Mouse (Mus musculus) heart, embryonic 16.5 days (tissue): ENCODE data around the gene Cyp4f40. TPM values are rescaled to one million over a fixed set of nuclear protein-coding genes. Genes with fewer than 3 reads are reported as not detected.
"Not testable (repeated sequence)": the region's sequence is repeated elsewhere in the genome, so short reads cannot be mapped to it uniquely, and the experiment has no call there.

ENCODE experiments used
- ATAC-seq: fragments of 200-750 bp; cut with Nextera tagmentation; replicated peaks from 2 replicates; pipeline ENCODE4 v1.8.0; 2017; ENCODE audit warnings: moderate number of reproducible peaks; ENCODE audit not compliant: insufficient read depth, low FRiP score; ENCODE audit errors: extremely low read depth
- H3K27ac ChIP-seq: fragments of 300-500 bp; sonication (generic); 2 replicates; pipeline ENCODE4 v1.5.1; 2014; ENCODE audit warnings: mild to moderate bottlenecking, low read length, control low read depth, moderate library complexity
- H3K27me3 ChIP-seq: fragments of 300-500 bp; sonication (generic); 2 replicates; pipeline ENCODE4 v1.6.1; 2014; ENCODE audit warnings: low read length, mixed read lengths; ENCODE audit not compliant: control insufficient read depth, insufficient read depth
- H3K36me3 ChIP-seq: fragments of 300-500 bp; sonication (generic); 2 replicates; pipeline ENCODE4 v1.6.1; 2014; ENCODE audit not compliant: control insufficient read depth, insufficient read depth
- H3K4me1 ChIP-seq: fragments of 300-500 bp; sonication (generic); 2 replicates; pipeline ENCODE4 v1.6.1; 2014; ENCODE audit warnings: low read length, mixed read lengths; ENCODE audit not compliant: control insufficient read depth, insufficient read depth
- H3K4me2 ChIP-seq: fragments of 300-500 bp; sonication (generic); 2 replicates; pipeline ENCODE4 v1.6.1; 2014; ENCODE audit warnings: low read depth, mild to moderate bottlenecking, control low read depth, low read length
- H3K4me3 ChIP-seq: fragments of 300-500 bp; sonication (generic); 2 replicates; pipeline ENCODE4 v1.5.1; 2014; ENCODE audit warnings: mild to moderate bottlenecking, control low read depth, low read length
- H3K9ac ChIP-seq: fragments of 300-500 bp; sonication (generic); 2 replicates; pipeline ENCODE4 v1.6.1; 2014; ENCODE audit warnings: low read length, control low read depth
- H3K9me3 ChIP-seq: fragments of 300-500 bp; sonication (generic); replicated peaks from 2 replicates; pipeline ENCODE4 v1.6.1; 2016; ENCODE audit warnings: low read length; ENCODE audit not compliant: control insufficient read depth
- WGBS: fragments of 180-500 bp; shearing (Covaris S2); extraction: QIAGEN DNeasy Blood & Tissue Kit; methylation state at CpG from one replicate; pipeline ENCODE4 v1.1.7; 2014; 5-methylcytosine and 5-hydroxymethylcytosine counted together
- polyA plus RNA-seq: library from polyadenylated mRNA; unstranded; fragments of >200 nt; fragmentation: Nextera tagmentation; extraction: Ambion mirVana; gene quantifications from 2 replicates; pipeline ENCODE4 v1.2.1, GENCODE M21; 2015

Gene Cyp4f40
- polyA plus RNA-seq, 1 experiment from 2014 or later = not detected

DNA sequence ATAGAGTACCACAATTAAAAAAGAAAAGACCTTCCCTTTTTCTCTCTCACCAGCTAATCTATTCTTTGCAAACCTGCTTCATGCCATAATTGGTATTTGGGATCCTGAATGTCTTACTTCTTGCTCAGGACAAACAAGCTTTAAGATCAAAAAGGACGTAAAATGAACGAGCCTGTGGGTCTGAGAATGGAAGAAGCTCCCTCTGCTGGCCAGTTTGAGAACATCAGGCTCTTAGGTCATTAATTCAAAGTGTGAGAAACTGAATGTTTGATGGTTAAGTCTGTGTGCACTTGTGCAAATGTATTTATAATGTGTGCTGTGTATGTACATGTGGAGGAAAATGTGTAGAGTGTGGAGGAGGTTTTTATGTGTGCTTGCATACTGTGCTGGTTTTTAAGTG lies 21.7 kb downstream of the Cyp4f40 start:
- no peak for ATAC-seq
- no peak overlapping the region for H3K9ac ChIP-seq
- H3K9me3 ChIP-seq = no peaks in the 10 kb centered on the region
- H3K4me1 ChIP-seq = no peaks in the 10 kb centered on the region
- no peaks in the 10 kb centered on the region for H3K36me3 ChIP-seq
- no peak overlapping the region for H3K4me3 ChIP-seq
- H3K4me2 ChIP-seq = no peak overlapping the region
- no peaks in the 10 kb centered on the region for H3K27me3 ChIP-seq
- no peak overlapping the region for H3K27ac ChIP-seq
- WGBS = 22% methylated on average over 2 of the region's 2 CpGs

DNA sequence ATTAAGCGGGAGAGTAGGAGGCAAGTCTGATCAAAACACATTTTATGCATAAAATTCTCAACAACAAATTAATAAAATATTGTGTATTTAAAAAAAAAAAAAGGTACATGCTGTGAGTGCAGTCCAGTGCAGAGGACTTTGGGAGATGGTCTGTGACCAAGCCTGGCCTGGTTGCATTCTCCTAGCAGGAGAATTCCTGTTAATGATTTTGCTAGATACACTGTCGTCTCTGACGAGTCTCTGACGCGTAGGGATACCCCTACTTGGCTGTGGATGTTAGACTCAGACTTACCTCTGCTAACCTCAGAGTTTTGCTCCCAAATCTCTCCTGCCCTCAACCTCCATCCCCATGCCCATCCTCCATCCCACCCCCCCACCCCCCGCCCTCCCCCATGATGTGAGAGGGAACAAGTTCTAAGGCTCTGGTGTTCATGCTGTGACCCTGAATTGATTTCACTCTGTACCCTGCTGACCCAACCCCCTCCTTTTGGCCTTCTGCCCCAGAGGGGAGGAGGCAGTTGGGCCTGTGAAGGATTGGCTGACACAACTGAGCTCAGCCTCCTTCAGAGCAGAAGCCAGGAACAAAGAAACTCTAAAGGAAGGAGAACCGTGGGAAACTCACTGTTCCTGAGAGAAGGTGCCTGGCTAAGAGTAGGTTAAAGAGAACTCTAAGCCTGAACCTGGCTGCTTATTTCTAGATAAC lies 26.5 kb downstream of the Cyp4f40 start, which contains the start of gene Cyp4f15:
Gene Cyp4f15, plus strand, starts transcription at position 580 of the 703 bp plus-strand sequence.
- no peaks in the 10 kb centered on the region for H3K27me3 ChIP-seq
- H3K4me2 ChIP-seq = no peak within 1 kb of the TSS
- H3K9ac ChIP-seq = no peak within 1 kb of the TSS
- WGBS = 26% methylated on average over 7 of the region's 7 CpGs
- no peaks in the 10 kb centered on the region for H3K36me3 ChIP-seq
- H3K4me3 ChIP-seq = no peak within 1 kb of the TSS
- H3K4me1 ChIP-seq = no peaks in the 10 kb centered on the region
- H3K9me3 ChIP-seq = no peaks in the 10 kb centered on the region
- no peak within 1 kb of the TSS for H3K27ac ChIP-seq
- ATAC-seq = no peak

DNA sequence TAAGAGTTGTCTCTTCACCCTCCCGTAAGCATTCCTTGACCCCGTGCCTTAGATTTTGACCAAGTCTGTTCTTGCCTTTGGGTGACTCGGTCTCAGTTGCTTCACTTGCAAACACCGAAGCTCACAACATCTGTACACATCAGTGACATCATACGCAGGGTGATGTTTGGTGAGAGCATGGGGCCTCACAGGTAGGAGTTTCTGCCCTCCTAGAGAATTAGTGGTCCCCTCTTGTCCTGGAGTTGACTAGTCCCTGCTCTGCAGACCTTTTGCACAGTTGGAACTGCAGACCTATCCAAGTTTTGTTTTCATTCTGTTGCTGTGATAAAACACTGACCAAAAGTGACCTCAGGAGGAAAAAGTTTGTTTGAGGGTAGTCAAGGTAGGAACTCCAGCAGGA lies 28.0 kb downstream of the Cyp4f40 start:
- Histone ChIP-seq H3K9ac (no peak overlapping the region), H3K27me3 (no peaks in the 10 kb centered on the region), H3K4me2 (no peak overlapping the region), H3K4me3 (no peak overlapping the region), H3K36me3 (no peaks in the 10 kb centered on the region), H3K27ac (no peak overlapping the region), H3K4me1 (no peaks in the 10 kb centered on the region), H3K9me3 (no peaks in the 10 kb centered on the region)
- ATAC-seq = no peak
- 88% methylated on average over 5 of the region's 5 CpGs for WGBS

DNA sequence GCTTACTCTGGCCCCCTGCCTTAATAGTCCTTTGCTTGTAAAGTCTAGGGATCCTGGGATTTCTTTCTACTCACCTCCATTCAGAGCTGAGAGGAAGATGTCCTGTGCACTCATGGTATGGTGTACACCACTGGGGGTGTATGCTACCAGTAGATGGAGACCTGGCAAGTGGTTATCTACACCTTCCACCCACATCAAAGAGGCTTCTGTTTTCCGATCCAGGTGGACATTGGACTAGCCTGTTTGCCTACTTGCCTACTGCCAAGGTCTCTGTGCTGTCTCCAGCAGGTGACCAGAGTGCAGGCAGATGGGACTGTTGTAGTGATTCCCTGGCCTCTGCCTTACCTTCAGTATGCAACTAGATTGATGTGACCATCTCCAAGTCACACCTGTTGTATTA lies 32.3 kb downstream of the Cyp4f40 start:
- Histone ChIP-seq H3K4me1 (no peaks in the 10 kb centered on the region), H3K4me2 (no peak overlapping the region), H3K4me3 (no peak overlapping the region), H3K27ac (no peak overlapping the region), H3K27me3 (no peaks in the 10 kb centered on the region), H3K36me3 (no peaks in the 10 kb centered on the region), H3K9ac (no peak overlapping the region), H3K9me3 (peaks cover 7% of the 10 kb centered on the region; the same call in 1 of the 2 replicates)
- ATAC-seq = no peak
- WGBS = 86% methylated on average over 1 of the region's 1 CpGs

DNA sequence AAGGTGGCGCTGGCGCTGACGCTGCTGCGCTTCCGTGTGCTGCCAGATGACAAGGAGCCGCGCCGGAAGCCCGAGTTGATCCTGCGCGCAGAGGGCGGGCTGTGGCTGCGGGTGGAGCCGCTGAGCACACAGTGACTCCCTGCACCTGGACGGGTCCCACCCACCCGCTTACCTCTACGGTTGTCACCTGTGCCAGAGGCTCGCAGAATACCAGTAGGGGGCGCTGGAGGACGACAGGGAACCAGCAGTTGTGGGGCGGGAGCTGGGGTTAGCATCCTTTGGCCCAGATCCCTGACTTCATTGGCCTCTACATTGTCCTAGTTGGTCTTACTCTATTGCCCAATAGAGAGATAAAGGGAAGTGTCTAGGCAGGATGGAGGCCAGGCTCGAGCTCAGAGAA lies 44.1 kb downstream of the Cyp4f40 start:
- no peak for ATAC-seq
- Histone ChIP-seq H3K9ac (no peak overlapping the region), H3K36me3 (no peaks in the 10 kb centered on the region), H3K27ac (no peak overlapping the region), H3K4me3 (no peak overlapping the region), H3K9me3 (peaks cover 13% of the 10 kb centered on the region), H3K4me1 (no peaks in the 10 kb centered on the region), H3K4me2 (0 out of 2 replicates have a peak overlapping the region, but pooled peaks have one; percentile 2), H3K27me3 (no peaks in the 10 kb centered on the region)
- 44% methylated on average over 22 of the region's 22 CpGs for WGBS

DNA sequence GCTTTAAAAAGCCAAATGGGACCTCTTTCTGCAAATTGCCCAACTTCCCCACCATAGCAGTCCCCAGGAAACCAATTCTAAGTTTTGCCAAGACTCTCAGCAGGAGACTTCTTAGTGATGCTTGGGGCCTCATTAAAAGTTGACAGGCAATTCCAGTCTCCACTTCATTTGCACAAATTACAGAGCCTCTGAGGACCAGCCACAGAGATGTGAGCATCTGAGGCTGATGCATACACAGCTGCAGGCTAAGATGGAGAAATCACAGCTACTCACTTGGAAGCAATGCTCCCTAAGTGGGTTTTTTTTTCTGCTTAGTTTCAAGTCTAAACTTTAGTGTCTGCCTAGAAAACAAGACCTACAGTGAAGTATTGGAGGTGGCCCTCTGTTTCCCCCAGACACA lies 51.8 kb downstream of the Cyp4f40 start:
- H3K27ac ChIP-seq, H3K9ac ChIP-seq, H3K27me3 ChIP-seq, H3K4me2 ChIP-seq, H3K4me1 ChIP-seq, ATAC-seq, H3K4me3 ChIP-seq, H3K9me3 ChIP-seq, H3K36me3 ChIP-seq: not testable (repeated sequence)

DNA sequence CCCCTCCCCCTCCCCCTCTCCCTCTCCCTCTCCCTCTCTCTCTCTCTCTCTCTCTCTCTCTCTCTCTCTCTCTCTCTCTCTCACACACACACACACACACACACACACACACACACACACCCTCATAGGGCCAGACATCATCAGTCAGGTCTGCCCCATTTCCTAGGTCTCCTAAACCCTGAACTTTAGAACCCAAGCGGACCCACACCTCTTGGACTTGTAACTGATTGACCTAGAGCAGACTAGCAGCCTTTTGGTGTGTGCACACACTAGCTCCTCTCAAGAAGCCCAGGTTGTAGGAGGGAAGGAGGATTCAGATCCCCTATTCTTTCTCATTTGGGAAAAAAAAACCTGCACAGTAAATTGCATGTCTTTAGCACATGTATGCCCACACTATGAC lies 63.5 kb downstream of the Cyp4f40 start:
- WGBS = 65% methylated on average over 1 of the region's 1 CpGs
- not testable (repeated sequence) for H3K27ac ChIP-seq, H3K36me3 ChIP-seq, H3K4me1 ChIP-seq, H3K9me3 ChIP-seq, H3K27me3 ChIP-seq, H3K4me2 ChIP-seq, H3K9ac ChIP-seq, H3K4me3 ChIP-seq, ATAC-seq

DNA sequence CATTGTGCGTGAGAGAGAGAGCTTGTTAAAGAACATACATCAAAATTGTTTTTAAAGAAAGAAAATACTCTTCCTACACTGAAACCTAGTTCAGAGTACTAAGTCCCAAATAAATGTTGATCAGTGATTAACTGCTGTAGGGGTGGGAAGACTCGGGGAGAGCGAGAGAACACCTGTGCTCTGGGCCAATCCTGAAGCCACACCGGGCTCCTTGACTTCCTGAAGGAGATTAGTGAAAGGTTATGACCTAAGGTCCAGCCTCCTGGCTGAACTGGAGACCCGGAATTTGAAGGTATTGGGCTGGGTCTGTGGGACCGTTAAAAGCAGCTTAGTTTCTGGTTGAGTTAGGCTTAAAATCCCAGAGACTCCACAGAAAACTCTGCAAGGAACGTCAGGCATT lies 64.1 kb downstream of the Cyp4f40 start:
- H3K9ac ChIP-seq = no peak overlapping the region
- H3K27me3 ChIP-seq = no peaks in the 10 kb centered on the region
- H3K9me3 ChIP-seq = no peaks in the 10 kb centered on the region

DNA sequence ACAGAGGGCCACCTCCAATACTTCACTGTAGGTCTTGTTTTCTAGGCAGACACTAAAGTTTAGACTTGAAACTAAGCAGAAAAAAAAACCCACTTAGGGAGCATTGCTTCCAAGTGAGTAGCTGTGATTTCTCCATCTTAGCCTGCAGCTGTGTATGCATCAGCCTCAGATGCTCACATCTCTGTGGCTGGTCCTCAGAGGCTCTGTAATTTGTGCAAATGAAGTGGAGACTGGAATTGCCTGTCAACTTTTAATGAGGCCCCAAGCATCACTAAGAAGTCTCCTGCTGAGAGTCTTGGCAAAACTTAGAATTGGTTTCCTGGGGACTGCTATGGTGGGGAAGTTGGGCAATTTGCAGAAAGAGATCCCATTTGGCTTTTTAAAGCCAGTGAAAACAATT lies 67.7 kb downstream of the Cyp4f40 start:
- not testable (repeated sequence) for ATAC-seq, H3K4me1 ChIP-seq

More for the DNA sequence above, 64.1 kb downstream of the Cyp4f40 start:
- no peaks in the 10 kb centered on the region for H3K4me1 ChIP-seq
- ATAC-seq = no peak
- H3K4me3 ChIP-seq = no peak overlapping the region
- no peak overlapping the region for H3K27ac ChIP-seq
- H3K4me2 ChIP-seq = no peak overlapping the region
- 81% methylated on average over 7 of the region's 7 CpGs for WGBS
- H3K36me3 ChIP-seq = no peaks in the 10 kb centered on the region

More for the DNA sequence above, 67.7 kb downstream of the Cyp4f40 start:
- not testable (repeated sequence) for H3K4me3 ChIP-seq, H3K27ac ChIP-seq, H3K4me2 ChIP-seq, H3K9me3 ChIP-seq, H3K27me3 ChIP-seq, H3K9ac ChIP-seq, H3K36me3 ChIP-seq
